Mouse (Mus musculus) bone marrow, adult 2 months (tissue): Measurements from ENCODE around the gene Tnik.

Experiments used
- CTCF ChIP-seq: fragments of 200-500 bp; IDR thresholded peaks from 2 replicates; pipeline ENCODE4 v1.5.1; 2011; ENCODE audit warnings: low read length, control low read depth; ENCODE audit not compliant: control insufficient read depth, insufficient read depth
- POLR2A ChIP-seq: fragments of 200-500 bp; IDR thresholded peaks from 2 replicates; pipeline ENCODE4 v1.6.1; 2011; ENCODE audit warnings: low read depth, mild to moderate bottlenecking, control low read depth, low read length, borderline replicate concordance; ENCODE audit not compliant: control insufficient read depth

DNA sequence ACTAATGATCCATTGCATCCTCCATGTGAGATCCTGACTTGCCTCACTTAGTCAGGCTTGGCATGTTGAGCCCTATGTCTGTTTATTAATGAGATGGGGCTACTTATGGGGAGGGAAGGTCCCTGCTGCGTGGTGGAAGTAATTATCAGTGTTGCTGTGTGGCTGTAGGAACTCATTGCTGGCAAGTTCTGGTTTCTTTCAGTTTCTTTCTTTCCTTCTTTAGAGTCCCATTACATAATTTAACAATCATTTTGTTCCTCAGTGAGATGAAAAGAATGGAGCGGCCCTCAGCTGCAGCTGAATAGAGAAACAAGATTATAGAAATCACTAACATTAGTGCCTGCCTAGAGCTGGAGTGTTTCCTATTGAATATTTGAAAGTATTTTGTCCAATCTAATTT is 263.7 kb downstream of the Tnik start:
- TF ChIP-seq CTCF (no peak), POLR2A (no peak)
